Mouse (Mus musculus) adrenal gland, postnatal 25 days (tissue): ENCODE data around the gene Mef2c. TPM values are rescaled to one million over a fixed set of nuclear protein-coding genes. Genes with fewer than 3 reads are reported as not detected.

Experiments
- DNase-seq: peaks from one replicate; pipeline ENCODE4 v3.0.0; 2021; ENCODE audit warnings: mixed read lengths
- total RNA-seq: library from RNA; stranded (reverse); gene quantifications from 2 replicates; pipeline ENCODE4 v1.2.3, GENCODE M21; 2021

Gene Mef2c
- total RNA-seq, 1 experiment from 2014 or later = 58.2 TPM

DNA sequence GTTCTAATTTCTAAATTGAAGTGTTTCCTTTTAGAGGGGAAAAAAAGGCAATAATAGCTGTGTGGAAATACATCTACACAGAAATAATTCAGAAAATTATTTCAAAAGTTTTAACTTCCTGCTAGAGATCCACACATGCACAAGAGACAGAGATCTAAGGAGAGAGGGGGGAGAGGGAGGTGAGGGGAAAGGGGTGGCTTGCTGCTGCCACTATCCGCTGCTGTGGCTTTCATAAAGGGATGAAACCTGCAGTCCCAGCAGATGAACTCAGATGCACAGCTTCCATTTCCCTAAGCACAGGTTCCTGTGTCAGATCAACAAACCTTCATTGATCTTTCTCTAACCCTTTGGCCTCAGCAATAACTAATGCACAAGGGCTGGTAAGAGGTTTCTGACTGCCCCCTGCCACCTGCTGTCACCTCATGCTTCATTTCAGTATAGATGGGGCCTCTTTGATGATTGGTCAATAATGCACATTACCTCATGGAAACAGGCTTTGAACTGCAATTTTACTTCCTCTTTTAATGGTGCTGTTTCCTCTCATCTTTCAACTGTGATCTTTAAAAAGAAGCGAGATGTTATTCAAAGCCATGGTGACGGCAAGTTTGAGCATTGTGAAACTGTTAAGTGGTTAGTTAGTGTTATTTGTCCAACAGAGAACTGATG lies 105.2 kb downstream of the Mef2c start:
- no peak for DNase-seq

DNA sequence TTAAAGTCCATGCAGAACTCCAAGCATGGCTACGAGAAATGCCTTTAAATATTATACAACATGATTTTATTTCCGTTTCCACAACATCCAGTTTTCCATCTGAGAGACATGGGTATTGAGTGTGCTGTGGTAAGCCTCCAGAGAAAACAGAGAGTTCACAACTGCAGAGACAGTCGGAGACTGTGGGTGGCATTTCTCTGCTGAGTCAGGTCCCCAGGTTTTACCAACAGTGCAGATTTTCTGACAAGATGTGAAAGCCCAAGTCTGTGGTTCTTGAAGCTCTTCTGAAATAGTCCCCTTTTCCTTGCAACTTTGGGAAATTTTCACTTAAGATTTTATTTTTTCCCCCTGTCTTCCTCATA lies 105.7 kb downstream of the Mef2c start:
- DNase-seq = no peak

DNA sequence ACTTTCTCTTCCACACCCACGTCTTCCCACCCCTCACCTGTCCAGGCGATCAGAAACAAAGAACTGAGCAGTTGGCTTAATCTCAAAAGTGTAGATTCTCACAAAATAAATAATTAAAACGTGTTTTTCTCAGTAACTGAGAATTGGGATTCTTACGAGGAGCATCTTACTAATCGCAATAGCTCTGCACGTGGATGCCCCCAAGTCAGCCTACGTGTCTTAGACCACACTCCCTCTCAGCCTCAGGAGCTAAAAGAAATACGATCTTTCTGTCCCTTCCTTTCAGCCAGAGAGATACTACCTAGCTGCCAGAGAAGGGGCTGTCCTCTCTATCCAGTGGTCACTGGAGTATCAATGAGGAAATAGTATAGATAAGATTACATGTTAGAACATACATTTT lies 106.3 kb downstream of the Mef2c start:
- DNase-seq = no peak

DNA sequence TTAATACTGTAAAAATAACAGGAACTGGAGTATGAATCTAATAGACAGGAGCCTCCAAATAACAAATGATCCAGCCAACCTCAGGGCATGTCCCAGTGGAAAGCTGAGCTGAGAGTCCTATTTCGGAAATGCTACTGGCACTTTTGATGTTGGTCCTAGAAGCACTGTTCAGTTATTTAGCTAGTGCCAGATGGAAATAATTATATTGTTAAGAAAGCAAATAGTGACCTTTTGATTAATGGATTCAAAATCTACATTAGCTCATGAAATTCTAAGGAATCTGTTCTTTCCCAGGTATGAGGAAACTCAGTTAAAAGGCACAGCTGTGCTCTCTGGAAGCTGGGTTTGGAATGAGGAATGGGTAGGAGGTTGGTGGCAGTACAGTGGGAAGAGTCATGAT lies 108.4 kb downstream of the Mef2c start:
- no peak for DNase-seq

DNA sequence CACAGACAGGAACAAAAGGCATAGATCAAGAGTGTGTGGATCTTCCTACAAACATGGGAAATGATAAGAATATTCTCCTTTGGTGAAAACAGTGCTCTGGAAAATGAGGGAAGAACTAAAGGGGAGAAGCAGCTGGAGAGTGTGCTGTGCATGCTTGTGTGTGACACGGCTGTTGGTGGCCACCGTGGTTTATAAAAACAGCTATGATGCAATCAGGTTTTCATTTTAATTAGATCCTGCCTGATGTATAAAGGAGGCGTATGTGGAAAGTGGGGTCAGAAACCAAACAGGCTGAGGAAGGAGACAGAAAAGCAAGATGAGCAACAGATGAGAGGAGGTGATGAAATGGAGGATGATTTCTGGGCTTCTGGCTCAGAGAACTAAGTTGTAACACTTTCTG lies 112.0 kb downstream of the Mef2c start:
- no peak for DNase-seq

DNA sequence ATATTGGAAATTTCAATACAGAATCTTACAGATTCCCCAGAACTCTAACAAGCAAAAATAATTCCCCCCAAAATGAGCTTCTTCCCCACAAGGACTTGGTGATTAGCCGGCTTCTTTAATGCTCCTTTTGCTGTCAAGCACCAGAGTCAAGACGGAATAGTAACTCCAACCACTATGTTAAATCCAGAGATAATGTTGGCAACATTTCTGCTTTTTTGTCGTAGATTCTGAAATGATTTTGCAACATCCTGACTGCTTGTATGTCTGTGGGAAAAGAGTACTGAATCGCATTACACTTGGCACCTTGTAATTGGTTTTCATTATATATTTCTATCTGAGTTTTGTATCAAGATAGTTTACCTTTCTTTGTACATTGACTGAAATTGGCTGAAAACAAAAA lies 120.8 kb downstream of the Mef2c start:
- no peak for DNase-seq

DNA sequence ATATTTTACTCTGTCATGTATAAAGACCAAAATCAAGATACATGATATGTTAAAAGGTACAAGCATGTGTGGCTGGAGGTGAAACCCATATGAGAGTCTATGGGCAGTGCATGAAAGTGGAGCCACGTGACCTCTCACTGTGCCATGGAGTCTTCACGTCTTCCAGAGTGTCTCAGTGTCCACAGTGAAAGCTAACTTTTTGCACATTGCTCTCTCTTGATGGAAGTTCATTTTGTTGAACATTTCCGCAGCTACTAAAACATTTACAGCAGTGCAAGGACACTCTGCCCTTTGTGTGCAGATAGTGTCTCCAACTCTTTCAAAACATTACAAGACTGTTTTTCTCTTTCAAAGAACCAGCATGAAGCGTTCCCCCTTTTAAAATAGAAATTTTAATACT lies 123.6 kb downstream of the Mef2c start:
- DNase-seq = no peak

DNA sequence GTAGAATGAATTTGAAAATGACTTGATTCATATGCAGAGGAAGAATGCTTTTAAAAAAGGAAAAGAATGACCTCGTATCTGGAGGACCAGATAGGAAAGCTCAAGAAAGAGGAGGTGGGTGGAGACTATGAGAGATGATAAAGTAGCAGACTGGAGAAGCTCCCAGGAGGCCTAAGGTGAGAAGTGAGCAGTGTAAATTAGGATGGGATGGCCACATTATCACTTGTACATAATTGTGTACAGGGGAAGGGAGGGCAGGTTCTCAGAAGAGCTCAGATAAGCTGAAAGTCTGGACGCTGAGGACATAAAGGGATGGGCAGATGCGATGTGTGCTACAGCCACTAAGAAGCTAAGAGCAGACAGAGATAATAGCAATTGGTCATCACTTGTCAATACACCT lies 124.3 kb downstream of the Mef2c start:
- DNase-seq = no peak

DNA sequence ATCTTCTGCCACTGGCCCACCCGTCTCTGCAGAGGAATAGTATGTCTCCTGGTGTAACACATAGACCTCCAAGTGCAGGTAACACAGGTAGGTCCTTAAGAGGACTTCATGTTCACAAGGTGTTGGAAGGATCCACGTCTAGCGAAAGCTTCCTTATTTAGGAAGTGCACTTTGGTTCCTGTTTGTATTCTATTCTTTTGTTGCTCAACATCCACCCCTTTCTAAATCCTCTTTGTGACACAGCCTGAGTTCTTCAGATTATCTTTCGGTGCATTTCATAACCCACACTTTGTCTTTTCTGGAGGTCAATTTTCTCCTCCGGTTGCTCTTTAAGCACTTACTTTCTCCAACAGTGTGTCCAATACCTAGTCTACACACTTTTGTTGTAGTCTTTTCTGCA lies 129.3 kb downstream of the Mef2c start:
- no peak for DNase-seq

DNA sequence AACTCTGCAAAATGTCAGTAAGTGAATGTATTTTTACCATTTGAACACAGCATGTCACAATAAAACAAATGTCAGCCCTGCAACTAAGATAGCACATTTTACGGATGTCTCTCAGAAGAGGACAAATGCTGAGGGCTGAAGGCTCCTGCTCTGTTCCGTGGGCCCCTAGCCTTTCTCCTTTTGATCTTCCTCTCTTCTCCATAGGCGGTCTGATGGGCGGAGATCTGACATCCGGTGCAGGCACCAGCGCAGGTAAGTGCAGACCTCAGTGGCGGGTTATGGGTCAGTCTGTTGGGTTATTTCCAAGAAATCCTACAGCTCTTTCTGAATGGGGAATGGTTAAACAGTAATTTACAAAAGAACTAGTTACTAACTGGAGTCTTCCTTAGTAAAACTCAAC lies 131.4 kb downstream of the Mef2c start:
- DNase-seq = no peak

DNA sequence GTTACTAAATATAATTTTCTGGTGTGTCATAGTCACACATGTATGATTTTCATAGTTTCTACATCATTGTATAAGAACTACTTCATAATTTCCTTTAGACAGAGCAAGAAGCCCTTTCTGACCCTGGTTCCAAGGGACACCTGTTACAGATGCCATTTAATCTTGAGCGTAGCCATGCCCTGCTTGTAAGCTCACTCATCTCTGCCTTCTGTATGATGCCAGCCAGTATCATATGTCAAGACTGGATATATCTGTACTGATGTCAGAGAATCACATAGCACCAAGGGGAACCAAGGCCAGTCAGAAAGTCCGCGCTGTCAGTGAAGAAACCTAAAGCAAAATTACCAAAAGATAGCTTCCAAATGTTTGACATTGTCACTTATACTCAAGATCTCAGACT lies 133.8 kb downstream of the Mef2c start:
- no peak for DNase-seq

DNA sequence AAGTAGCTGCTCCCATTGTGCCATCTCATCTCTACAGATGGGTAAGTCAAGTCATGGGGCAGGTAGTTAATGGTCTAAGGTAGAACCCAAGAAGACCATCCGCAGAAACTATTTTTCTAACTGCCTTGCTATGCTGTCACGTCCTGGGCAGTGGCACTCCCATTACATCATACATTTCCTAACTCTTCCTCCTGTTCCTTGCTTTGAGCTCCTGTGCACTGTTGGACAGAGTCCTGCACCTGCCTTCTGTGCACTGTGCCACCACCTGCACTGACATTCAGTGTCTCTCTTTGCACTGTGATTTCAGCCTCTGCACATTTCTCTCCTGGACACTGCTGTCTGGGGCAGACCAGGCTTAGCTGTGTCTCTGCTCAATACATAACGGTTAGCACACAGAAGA lies 134.9 kb downstream of the Mef2c start:
- DNase-seq = no peak

DNA sequence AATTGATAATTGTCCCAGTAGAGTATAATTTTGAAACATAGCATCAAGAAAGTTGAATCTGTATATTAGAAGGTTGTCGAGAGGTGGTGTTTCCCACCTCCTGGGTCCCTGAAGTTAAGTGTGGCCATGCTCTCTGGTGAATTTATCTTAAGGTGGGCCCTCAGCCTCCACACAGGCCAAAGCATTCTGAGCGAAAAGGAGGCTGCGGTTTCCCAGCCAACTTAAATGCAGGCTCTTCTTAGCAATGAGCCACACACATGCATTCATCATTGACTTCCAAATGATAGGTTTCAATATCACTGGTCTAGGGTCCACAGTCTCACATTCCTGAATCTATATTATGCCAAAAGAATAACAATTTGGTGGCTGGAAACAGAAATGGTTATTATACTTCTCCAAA lies 145.2 kb downstream of the Mef2c start:
- DNase-seq = no peak

DNA sequence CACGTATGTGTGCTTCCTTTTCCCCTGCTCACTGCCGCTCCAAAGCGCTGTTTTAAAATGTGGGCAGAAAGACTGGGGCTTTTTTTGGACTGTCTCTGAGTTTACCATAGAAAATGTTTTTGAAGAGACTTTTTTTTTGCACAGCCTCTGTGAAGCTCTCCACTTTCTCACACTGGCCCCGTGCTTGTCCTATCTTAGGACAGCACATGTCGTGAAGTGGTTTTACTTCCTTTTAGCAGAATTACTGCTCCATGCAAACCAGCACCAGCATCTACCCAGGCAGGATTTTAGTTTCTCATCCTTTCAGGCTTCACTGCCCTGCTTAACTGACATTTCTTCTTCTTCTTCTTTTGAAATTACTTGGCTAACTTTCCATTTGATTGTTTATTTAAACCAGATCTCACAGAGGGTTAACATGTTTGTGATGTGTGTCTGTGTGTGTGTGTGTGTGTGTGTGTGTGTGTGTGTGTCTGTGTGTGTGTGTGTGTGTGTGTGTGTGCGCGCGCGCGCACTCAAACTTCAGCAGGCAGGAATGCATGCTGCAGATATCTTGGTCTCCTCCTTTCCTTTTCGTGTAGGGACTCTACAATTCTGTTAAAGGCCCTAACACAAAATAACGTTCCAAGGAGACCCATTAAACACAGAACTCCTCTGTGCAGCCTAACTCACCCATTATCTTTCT lies 146.1 kb downstream of the Mef2c start:
- no peak for DNase-seq

DNA sequence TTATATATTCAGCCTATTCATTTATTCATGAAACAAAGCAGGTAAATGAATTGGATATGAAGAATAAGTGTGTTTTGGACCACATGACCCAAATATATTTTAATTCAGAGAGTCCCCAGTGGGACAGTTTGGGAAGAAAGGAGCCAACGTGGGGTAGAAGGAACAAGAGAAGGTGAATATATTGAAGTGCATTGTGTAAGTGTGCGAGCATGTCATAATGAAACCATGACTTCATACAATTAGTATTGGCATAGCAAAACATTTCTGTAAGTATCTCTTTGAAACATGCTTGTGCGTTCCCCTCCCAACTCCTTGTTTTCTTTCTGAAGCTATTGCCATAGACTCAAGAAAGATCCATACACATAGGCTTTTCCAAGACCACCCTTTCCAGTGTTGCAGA lies 147.0 kb downstream of the Mef2c start:
- DNase-seq = no peak

DNA sequence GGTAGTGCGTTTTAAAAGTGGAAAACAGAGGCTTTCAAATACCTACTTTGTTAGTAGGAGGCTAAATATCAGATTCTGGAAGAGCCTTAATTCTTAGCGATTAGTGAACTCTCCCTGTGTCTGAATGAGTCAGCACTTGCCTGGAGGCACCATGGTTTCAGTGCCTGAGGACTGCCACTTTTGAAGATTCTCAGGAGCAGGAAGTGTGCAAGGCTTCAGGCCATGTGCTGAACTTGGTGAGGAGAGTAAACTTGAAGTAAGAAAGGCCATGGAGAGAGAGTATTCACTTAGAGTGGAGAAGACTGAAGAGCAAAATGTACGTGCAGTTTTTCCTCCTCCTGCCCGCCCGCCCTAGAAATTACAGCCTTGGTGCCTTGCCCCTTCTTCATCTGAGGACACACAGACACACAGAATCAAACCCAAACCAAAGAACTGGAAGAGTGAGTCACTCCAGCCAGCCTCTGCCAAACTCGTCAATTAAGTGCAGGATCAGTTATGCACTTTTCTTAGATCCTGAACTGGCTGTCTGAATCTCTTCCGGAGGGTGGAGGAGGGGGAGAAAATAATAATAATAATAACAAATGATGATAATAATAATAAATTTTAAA lies 148.2 kb downstream of the Mef2c start:
- no peak for DNase-seq

DNA sequence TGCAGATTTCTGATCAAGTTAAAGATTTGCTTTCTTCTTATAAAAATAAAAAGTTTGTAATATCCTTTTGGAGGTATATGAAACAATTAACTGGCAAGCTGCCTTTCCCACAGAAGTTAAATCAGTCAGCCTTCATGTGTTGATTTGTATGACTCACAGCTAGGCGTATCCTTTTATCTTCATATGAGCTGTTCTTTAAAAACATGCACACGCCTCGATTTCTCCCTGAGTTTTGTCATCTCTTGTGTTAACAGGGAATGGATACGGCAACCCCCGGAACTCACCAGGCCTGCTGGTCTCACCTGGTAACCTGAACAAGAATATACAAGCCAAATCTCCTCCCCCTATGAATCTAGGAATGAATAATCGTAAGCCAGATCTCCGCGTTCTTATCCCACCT lies 148.7 kb downstream of the Mef2c start:
- DNase-seq = no peak

DNA sequence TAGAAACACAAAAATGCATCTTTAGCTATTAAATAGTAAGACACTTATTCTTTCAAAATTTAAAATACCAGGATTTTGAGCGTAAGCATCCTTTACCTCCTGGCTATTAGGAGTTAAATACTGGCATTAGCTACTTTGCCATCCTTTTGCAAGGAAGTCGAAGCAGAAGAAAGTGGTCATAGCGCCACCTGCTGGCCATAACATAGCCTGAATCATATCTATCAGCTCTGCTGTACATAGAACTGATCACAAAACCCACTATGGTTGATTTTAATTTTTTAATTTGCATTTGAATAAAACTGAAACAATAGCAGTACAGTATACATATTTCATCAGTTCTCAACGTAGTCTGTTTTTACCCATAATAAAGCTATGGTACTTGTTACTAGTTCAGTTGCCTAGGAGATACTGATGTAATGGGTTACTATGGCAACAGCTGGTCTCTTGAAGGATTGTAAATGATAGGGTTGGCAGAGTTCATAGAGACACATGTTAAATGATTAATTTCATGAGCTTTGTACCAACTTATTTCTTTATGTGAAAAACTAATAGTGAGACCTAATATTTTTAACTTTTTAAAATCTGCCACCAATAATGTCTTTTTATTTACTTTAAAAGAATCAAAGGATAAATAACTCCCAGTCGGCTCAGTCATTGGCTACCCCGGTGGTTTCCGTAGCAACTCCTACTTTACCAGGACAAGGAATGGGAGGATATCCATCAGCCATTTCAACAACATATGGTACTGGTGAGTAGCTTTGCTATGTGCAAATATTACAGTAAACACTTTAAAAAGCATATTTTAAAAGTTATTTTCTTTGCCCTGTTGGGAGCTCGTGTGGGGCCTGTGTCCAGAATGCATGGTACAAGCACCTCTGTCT lies 151.3 kb downstream of the Mef2c start:
- peak; percentile 87 for DNase-seq

DNA sequence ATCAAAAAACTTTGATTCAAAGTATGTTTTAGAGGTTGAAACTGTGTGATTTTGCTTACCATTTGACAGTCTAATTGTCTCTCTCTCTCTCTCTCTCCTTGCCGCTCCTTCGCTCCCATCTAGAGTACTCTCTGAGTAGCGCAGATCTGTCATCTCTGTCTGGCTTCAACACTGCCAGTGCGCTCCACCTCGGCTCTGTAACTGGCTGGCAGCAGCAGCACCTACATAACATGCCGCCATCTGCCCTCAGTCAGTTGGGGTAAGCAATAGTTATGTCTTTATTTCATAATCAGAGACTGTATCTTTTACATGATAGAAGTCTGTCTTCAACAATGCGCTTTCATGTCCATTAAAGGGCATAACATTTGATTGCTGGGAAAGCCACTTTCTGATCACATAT lies 152.3 kb downstream of the Mef2c start:
- DNase-seq = no peak

DNA sequence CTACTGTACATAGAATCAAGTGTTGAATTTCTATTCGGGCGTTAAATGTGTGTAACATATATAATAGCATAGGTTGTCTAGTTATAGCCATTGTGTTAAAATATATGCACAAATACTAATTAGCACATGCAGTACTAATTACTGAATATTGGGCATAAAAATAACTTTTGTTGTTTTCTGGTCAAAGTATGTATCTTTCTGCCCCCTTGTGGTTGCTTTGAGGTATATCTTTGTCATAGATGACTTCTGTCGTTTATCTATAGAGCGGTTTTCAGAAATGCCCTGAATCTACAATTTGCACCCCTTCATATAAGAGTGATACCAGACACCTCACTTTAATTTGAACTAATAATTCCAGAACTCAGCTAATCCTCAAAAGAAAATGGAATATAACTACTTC lies 152.9 kb downstream of the Mef2c start:
- DNase-seq = no peak

DNA sequence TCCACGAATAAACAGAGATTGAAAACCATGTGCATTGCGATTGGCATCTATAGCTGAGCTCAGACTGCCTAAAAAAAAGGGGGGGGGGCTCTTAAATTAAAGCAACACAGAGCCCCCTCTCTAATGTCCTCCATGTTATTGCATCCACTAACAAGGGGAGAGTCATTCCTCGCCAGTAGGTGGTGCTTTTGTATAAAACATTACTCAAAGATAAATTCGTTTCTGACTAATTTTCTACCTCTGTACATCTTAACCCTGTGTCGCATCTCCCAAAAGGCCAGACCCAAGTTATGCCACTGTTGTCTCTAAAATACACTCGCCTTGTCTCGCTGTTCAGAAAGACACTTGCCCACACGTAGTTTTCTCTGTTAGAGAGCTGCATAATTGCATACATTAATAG lies 156.9 kb downstream of the Mef2c start:
- no peak for DNase-seq

DNA sequence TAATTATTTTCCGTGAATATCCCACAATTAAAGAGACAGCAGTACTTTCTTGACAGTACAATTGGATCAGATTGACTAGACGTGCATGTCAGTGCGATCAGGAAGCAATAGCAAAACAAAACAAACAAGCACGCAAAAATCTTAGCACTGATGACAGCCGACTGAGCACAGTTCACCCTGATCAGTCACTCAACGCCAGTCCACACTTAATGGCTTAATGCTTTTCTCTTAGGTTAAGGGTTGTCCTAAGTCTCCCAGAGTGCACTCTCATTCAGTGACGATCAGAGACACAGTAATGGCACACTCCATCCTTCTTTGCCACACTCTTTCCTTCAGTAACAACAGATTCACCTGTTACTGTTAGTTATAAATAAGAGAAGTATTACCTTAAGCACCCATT lies 157.3 kb downstream of the Mef2c start:
- DNase-seq = no peak

DNA sequence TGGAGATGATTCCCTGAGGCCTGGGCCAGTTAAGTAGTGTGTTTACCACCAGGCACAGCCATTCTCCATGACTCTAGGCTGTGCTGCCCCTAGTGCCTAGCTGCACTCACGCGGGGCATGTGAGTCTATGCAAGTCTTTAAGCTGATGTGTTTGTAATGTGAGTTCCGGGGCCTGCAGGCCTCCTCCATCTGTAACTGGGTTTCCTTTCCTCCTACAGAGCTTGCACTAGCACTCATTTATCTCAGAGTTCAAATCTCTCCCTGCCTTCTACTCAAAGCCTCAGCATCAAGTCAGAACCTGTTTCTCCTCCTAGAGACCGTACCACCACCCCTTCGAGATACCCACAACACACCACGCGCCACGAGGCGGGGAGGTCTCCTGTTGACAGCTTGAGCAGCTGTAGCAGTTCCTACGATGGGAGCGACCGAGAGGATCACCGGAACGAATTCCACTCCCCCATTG lies 158.3 kb downstream of the Mef2c start:
- DNase-seq = no peak
